Mouse (Mus musculus): ENCODE data around the gene Gpr15.

The Gpr15 gene

GRCm38 (mm10) chr16:58672396-58672795 lies 46.5 kb downstream of the Gpr15 start:
- DNase-seq (ENCODE audit: extremely low read depth, low read depth, low spot score), result no peak

GRCm38 (mm10) chr16:58671212-58671985 lies 47.5 kb downstream of the Gpr15 start:
- DNase-seq (ENCODE audit: extremely low read depth, low read depth, low spot score), result no peak

DNA sequence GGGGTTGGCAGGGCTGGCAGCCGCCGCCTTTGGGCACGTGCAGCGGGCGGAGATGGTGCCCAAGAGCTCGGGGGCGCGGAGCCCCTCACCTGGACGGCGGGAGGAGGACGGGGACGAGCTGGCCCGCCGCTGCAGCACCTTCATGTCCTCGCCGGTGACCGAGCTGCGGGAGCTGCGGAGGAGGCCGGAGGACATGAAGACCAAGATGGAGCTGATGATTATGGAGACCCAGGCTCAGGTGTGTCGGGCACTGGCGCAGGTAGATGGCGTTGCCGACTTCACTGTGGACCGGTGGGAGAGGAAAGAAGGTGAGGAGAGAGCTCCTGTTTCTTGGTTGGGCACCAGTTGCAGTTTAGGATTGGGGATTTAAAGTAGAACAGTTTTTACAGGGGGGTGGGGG lies 48.2 kb downstream of the Gpr15 start:
- DNase-seq (ENCODE audit: extremely low read depth, low read depth, low spot score), result no peak

- no peak for DNase-seq (ENCODE audit: extremely low read depth, low read depth, low spot score)
Measured at GRCm38 (mm10) chr16:58669917-58670630, 48.8 kb downstream of the Gpr15 start, which contains the start of gene Cpox. Gene Cpox (plus strand): TSS chr16:58670292.

DNA sequence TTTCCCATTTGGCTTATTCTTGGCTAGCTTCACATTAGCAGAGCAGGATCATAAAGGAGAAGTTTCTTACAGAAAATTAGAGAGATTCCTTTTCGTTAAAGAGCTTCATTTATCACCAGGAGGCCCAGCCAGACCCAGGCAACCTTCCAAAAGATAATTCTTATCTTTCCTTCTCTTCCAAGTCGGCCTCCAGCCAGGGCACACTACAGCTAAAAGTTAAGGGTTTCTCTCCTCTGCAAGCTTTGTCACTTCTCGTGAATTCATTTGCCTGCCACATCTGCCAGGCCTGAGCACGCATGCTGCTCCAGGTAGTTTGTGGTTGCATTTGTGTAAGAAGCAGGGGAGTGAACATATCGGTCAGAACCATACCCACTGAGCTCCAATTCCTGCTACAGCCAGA lies 49.6 kb downstream of the Gpr15 start:
- no peak for DNase-seq (ENCODE audit: extremely low read depth, low read depth, low spot score)

DNA sequence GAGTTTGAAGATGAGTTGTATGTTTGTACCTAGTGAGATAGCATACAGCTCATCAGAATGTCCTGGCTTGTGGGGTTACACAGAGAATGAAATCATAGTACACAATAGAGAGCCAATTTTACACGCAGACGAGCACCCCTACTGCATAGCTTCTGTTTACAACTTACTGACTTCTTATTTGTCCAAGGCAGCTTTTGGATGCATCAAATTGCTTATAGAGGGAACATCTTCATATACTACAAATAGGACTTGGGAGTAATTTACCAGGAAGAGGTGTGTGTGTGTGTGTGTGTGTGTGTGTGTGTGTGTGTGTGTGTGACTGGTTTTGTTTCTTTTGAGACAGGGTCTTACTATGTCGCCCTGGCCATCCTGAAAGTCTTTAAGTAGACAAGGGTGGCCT lies 50.3 kb downstream of the Gpr15 start:
- DNase-seq (ENCODE audit: extremely low read depth, low read depth, low spot score), result no peak

Data from fat pad, adult 2 months (tissue).